Mouse (Mus musculus) heart, adult 9 months (tissue): Measurements from ENCODE around the gene Cacng7.

Source experiments
- DNase-seq, 2 experiments: peaks; one replicate each; pipeline ENCODE4 v3.0.0; 2022; ENCODE audit warnings: low spot score in 2 of 2

The Cacng7 gene

DNA sequence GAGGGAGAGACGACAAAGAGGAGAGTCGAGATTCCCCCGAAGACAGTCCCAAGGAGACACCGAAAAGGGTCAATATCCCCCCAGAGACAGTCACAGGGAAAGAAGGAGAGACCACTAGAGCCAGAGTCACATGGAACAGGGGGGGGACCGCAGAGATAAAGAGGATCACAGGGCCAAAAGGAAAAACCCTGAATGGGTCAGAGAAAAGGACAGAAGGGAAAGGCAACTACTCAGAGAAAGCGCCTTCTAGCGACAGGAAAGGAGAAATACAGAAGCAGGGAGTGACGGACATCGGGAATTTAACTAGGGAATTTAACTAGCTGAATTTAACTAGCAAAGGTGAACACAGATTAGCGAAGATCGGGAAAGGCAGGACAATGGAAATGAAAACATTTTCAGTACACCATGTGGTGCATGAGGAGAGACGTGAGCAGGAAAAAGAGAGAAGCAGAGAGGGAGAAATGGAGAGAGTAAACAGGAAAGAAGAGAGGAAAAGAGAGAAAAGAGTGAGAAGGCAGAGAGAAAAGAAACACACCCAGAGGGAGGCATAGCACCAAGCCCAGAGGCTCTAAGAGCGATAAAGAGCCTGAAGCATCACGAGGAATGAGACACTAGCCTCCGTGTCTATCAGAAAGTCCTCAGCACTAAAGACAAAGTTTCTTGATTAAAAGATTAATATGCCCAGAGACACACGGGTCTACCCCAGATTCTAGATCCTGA, 30.0 kb upstream of the Cacng7 start:
- peak in 1 of 2 experiments; percentile 44 for DNase-seq

GRCm38 (mm10) chr7:3303276-3303781, 29.4 kb upstream of the Cacng7 start:
- no peak for DNase-seq

GRCm38 (mm10) chr7:3303789-3304188, 29.0 kb upstream of the Cacng7 start:
- no peak for DNase-seq

- no peak for DNase-seq
Measured at GRCm38 (mm10) chr7:3304298-3304697, 28.5 kb upstream of the Cacng7 start.

DNA sequence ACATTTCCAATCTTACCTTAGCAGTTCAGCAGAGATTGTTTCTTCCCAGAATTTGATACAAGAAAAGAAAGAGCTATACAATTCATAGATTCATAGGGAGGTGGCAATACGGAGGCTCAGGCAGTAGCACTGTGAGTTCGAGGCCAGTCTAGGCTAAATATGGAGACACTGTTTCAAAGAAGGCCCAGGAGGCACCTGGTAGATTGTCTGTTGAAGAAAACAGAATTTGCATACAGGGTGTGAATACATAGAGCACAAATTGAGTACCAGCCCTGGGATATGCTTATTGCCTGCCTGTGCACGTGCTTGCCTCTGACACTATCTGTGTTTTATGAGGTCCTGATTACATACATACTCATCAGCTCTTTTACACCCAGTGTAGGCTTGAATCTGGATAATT, 26.4 kb upstream of the Cacng7 start:
- no peak for DNase-seq

GRCm38 (mm10) chr7:3308646-3309045, 24.1 kb upstream of the Cacng7 start:
- DNase-seq, result no peak

DNA sequence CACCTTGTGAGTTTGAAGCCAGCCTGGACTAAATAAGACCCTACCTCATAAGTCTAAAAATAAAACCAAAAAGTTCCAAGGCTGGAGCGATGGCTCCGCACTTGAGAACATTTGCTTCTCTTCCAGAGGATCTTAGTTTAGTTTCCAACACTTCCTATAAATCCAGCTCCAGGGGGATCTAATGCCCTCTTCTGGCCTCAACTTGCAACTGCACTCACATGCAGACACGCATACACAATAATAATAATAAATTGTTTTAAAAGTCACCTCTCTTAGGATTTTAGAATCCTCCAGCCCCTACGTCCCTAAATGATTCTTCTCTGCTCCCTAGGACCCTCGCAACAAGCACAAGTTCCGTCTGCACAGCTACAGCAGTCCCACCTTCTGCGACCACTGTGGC, 22.5 kb upstream of the Cacng7 start:
- no peak for DNase-seq

GRCm38 (mm10) chr7:3313571-3313970, 19.2 kb upstream of the Cacng7 start:
- DNase-seq, result no peak

DNA sequence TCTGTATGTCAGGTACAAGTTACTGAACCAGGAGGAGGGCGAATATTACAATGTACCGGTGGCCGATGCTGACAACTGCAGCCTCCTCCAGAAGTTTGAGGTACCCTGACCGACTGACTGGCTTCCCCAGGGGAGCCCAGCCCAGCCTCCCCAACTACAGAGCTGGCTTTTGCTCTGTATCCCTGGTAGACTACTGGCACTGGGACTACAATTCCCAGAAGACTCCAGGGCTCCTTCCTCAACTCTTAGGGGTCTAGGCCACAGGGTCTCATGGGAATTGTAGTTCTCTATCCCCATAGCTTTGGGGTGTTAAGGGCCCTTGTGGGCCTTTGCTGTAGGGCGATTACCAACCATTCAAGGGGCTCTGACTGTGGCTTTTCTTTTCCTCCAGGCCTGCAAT, 18.6 kb upstream of the Cacng7 start:
- no peak for DNase-seq

DNA sequence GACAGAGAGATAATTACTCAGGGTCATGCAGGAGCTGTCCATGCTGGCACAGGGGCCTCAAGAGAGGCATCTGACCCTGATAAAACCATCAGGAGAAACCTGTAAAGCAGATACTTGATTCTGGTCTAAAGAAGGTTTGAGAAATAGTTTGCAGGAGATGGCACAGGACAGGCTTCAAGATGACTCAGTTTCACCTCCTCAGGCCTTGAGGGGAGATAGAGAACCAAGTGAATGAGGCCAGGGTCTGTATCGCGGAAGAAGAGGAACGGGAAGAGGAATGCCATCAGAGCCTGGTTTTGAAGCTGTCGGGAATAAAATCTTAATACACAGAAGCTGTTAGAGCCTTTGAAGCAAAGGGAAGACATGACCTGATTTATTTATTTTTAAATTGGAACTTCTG, 15.1 kb upstream of the Cacng7 start:
- DNase-seq, result no peak

DNA sequence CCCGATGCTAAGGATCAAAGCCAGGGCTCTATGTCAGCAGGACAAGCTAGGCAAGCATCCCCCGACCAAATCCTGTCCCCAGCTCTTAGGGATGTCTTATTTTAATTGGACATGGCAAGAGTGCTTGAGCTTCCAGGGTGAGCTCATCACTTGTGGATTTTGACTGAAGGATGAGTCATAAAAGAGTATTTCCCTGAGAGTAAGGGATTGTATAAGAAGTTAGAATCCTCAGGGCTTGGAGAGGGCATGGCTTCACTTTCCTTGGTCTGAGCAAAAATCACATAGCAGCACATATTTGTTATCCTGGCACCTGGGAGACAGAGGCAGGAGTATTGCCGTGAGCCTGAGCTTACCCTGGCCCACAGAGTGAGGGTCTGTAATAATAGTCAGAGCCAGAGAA, 11.9 kb upstream of the Cacng7 start:
- no peak for DNase-seq

- no peak for DNase-seq
Measured at GRCm38 (mm10) chr7:3323826-3324225, 8.9 kb upstream of the Cacng7 start.

GRCm38 (mm10) chr7:3327961-3328360, 4.8 kb upstream of the Cacng7 start:
- no peak for DNase-seq

DNA sequence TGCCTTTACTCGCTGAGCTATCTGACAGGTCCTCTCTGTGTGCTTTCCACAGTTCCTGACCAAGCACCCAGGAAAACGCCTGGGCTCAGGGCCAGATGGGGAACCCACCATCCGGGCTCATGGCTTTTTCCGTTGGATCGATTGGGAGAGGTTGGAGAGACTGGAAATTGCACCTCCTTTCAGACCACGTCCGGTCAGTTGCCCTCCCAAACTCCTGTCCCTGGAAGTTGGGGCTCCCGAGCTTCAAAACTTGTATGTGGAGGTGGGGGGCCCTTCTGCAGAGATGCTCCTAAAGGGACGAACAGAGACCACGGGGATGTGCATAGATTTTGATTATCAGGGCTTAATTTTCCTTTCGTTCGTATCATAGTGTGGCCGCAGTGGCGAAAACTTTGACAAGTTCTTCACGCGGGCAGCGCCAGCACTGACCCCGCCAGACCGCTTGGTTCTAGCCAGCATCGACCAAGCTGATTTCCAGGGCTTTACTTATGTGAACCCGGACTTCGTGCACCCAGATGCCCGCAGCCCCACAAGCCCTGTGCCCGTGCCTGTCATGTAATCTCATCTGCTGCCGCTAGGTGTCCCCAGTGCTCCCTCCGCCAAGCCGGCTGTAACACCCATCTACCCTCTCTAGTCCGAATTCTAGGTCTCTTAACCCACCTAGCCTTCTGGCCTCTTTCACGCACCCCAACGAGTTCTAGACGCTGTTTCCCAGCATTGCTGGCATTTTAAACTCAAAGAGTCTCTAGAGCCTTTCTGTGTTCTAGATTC, 2.8 kb upstream of the Cacng7 start:
- peak; percentile 50 to 61 for DNase-seq

- DNase-seq, result no peak
Measured at GRCm38 (mm10) chr7:3331171-3331570, 1.6 kb upstream of the Cacng7 start.

DNA sequence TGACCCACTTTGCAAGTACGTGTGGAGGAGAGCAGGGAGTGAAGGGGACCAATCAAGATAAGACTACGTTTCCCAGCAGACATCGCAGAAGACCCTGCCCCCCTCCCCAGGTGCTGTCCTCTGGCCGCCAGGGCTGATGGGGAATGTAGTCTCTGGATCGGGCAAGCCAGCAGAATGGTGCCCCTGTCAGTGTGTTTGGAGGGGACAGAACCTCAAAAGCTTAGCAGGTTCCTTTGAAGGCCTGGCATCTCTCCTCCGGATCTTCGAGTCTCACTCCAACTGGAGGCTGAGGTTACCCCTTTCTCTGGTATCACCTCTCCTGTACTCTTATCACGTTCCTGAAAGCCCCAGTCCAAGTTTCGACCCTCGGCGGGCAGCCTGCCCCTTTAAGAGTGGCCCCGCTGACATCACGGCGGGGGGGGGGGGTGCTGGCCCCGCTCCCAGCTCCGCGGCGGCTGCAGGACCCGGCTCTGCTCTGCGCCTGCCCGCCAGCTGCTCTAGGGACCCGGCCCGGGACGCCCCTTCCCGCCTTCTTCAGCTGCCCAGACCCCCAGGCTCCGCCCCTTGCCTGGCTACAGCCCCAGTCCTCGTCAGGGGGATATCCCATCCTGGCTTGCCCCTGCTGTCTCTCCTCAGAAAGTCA, 1.1 kb upstream of the Cacng7 start:
- peak; percentile 37 to 52 for DNase-seq

DNA sequence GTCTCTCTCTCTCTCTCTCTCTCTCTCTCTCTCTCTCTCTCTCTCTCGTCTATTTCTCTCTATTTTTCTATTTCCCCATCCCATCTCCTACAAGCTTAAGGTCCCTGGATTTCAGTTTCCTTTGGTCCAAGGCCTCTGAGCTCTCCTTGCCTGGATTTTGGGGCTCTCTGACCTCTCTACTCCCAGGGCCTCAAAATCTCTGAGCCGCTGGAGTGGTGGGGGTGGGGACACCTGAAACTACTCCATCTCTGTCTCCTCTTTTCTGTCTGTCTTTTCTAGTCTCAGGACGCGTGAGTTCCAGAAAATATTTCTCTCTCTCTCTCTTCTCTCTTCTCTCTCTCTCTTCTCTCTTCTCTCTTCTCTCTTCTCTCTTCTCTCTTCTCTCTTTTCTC, 535 bp upstream of the Cacng7 start:
- no peak for DNase-seq

DNA sequence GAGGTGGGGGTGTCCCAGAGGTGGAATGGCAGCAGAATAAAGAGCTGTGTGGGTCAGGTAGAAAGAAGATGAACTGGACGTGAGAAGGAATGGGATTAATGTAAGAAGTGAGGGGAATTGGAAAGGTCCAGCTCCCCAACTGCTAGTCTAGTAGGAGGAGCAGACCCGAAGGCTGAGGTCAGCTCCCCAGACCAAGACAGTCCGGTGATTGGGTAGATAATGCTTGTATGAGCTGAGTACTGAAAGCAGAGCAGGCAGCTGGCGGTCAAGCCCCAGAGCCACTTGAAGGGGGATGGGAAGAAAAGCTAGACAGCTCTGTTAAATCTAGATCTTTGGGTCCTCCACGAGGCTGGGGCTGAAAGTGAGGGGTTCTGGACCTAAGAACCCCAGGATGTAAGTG, 787 bp downstream of the Cacng7 start:
- DNase-seq, result no peak

- no peak for DNase-seq
Measured at GRCm38 (mm10) chr7:3336412-3336811, 3.7 kb downstream of the Cacng7 start.

- no peak for DNase-seq
Measured at GRCm38 (mm10) chr7:3338286-3338935, 5.7 kb downstream of the Cacng7 start.

- no peak for DNase-seq
Measured at GRCm38 (mm10) chr7:3339010-3339409, 6.3 kb downstream of the Cacng7 start.

DNA sequence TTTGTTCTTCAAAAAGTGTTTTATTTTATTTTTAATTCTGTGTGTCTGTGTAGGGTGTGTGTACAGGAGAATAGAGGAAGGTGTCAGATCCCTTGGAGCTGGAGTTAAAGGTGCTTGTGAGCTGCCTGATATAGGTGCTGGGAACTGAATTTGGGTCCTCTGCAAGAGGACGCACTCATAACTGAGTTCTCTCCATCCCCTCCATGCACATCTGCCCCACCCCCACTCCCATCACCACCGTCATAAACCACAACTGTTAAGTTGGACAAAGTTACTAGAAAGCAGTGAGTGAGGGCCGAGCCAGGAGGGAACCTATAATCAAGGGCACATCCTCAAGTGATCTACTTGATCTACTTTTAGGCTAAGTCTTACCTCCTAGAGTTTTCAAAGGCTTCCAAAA, 11.1 kb downstream of the Cacng7 start:
- DNase-seq, result no peak
